ENCODE assay signal across 10 mouse cellular contexts in genomic region chr7:35000839-35001238, GRCm38 (mm10). TPM values are rescaled to one million over a fixed set of nuclear protein-coding genes. Genes with fewer than 3 reads are reported as not detected.
DNase-seq lines count a peak whose midpoint lies in the region; TF ChIP-seq lines count a peak whose summit lies in the region.
"Had no signal": no experiment of that assay in that cellular context is flagged by ENCODE, and none has a peak within 500 bp of the region (broad histone marks: within the 10 kb centered on the region; RNA-seq: fewer than 3 reads in every experiment).

No protein-coding gene starts in this region.

- H3K9me3 ChIP-seq in heart, embryonic 10.5 days = no peaks in the 10 kb centered on the region
- H3K9me3 ChIP-seq: embryonic facial prominence, embryonic 12.5 days; liver, embryonic 15.5 days had no signal

- H3K27me3 ChIP-seq in heart, embryonic 10.5 days (ENCODE audit: insufficient read depth, poor library complexity, severe bottlenecking) = no peaks in the 10 kb centered on the region
- H3K27me3 ChIP-seq: embryonic facial prominence, embryonic 12.5 days; liver, embryonic 15.5 days had no signal

- TF ChIP-seq POLR2A in embryonic fibroblast, embryonic 13.5 days (IDR thresholded peaks at IDR 0.05; ENCODE audit: low read depth, low read length) = no peak

- no peak overlapping the region for H3K4me3 ChIP-seq in heart, embryonic 10.5 days
- H3K4me3 ChIP-seq in embryonic fibroblast, embryonic 13.5 days (ENCODE audit: insufficient read depth, low read length) = no peak overlapping the region
- H3K4me3 ChIP-seq in layer of hippocampus, adult 2 months = no peak overlapping the region
- H3K4me3 ChIP-seq: embryonic facial prominence, embryonic 12.5 days; liver, embryonic 15.5 days had no signal

- peaks cover 17% of the 10 kb centered on the region for H3K4me1 ChIP-seq in heart, embryonic 10.5 days
- H3K4me1 ChIP-seq in embryonic fibroblast, embryonic 13.5 days (ENCODE audit: control insufficient read depth, insufficient read depth, low read length) = no peaks in the 10 kb centered on the region
- H3K4me1 ChIP-seq: liver, embryonic 15.5 days had no signal

- H3K27ac ChIP-seq in heart, embryonic 10.5 days = no peak overlapping the region
- H3K27ac ChIP-seq in embryonic fibroblast, embryonic 13.5 days (ENCODE audit: insufficient read depth, low read length) = no peak overlapping the region
- H3K27ac ChIP-seq in layer of hippocampus, adult 2 months = no peak overlapping the region
- H3K27ac ChIP-seq: embryonic facial prominence, embryonic 12.5 days; liver, embryonic 15.5 days had no signal

- TF ChIP-seq CTCF in embryonic fibroblast, embryonic 13.5 days (IDR thresholded peaks at IDR 0.05; ENCODE audit: borderline replicate concordance, insufficient read depth, low read length) = peak; percentile 77; the same call in 1 of the 2 replicates
- TF ChIP-seq CTCF in layer of hippocampus, adult 2 months (conservative IDR thresholded peaks at IDR 0.05) = peak; percentile 85

- no peaks in the 10 kb centered on the region for H3K36me3 ChIP-seq in heart, embryonic 10.5 days
- H3K36me3 ChIP-seq: embryonic facial prominence, embryonic 12.5 days; liver, embryonic 15.5 days had no signal

- peak; percentile 24 for DNase-seq in heart, adult 8-10 months (ENCODE audit: low spot score)
- DNase-seq in heart, embryonic 10.5 days (ENCODE audit: low spot score) = no peak
- DNase-seq in 416B (ENCODE audit: low read depth) = peak; percentile 48
- peak; percentile 57 for DNase-seq in R1 (ENCODE audit: low read depth, low spot score)
- DNase-seq in layer of hippocampus, adult 2 months (ENCODE audit: low spot score in 2 of 2) = peak in 1 of 2 experiments; percentile 39
- DNase-seq in lung, postnatal 4 days = peak; percentile 42 to 57
- peak; percentile 43 to 46 for DNase-seq in thymus, postnatal 36 days

- WGBS in heart, embryonic 10.5 days = 40% methylated on average over 6 of the region's 6 CpGs

RNA-seq across cellular contexts. Expression of gene Cebpg, which starts 55.5 kb away (rescaled TPM):
- 10 to 100 TPM; 16.5 to 24.9 (median 22.3) TPM for total RNA-seq in heart, adult 8-10 months (2022)
- 17.5 and 29.3 TPM in 2 replicates for polyA plus RNA-seq in heart, embryonic 10.5 days (2016; fragmentation: Nextera tagmentation; extraction: Ambion mirVana)
- polyA plus RNA-seq in embryonic fibroblast, embryonic 13.5 days (2011; ENCODE audit: insufficient read length, low read depth, missing spikeins) = 37.7 and 54.7 TPM in 2 replicates
- 10 to 100 TPM; 28.0 to 32.8 TPM for total RNA-seq in layer of hippocampus, adult 2 months (2021)
